Comparison of ENCODE assay signal across 26 mouse cellular contexts in the genomic region with DNA sequence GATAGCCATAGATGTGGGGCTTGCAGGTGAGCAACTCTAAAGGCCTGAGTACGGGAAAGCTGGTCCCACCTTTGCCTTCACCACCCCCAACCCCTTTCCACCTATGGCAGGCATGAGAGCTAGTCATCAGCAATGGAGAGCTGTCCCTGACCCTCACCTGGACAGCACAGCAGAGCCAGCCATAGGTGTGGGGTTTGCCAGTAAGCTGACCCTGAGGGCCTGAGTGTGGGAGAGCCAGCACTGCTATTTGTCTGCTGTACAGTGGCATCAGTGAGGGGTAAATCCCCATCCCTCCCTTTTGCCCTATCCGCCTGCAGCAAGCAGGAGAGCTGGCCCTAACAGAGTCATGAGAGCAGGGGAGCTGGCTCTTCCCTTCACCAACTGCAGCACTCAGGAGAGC. TPM values are rescaled to one million over a fixed set of nuclear protein-coding genes. Genes with fewer than 3 reads are reported as not detected.
DNase-seq lines count a peak whose midpoint lies in the region; ATAC-seq lines count a peak whose summit lies in the region.
"Had no signal": no experiment of that assay in that cellular context is flagged by ENCODE, and none has a peak within 500 bp of the region (broad histone marks: within the 10 kb centered on the region; RNA-seq: fewer than 3 reads in every experiment).

No protein-coding gene starts in this region.

- no peak for DNase-seq in forebrain, embryonic 11.5 days (ENCODE audit: low spot score)
- DNase-seq in hindbrain, embryonic 10.5 days (ENCODE audit: low spot score): no peak
- DNase-seq in midbrain, embryonic 10.5 days (ENCODE audit: low spot score): no peak
- DNase-seq in gastrocnemius, postnatal 10 days: no peak
- DNase-seq: adrenal gland, adult 8-10 months; adrenal gland, postnatal 25 days; cerebellum, adult 11-12 months; cerebellum, adult 8-10 months; cerebellum, postnatal 10 days; cerebellum, postnatal 36 days; embryo, embryonic 11 days; gastrocnemius, adult 2 months; gastrocnemius, postnatal 25 days; heart, adult 18-20 months; heart, postnatal 10 days; heart, postnatal 36 days had no signal

- no peaks in the 10 kb centered on the region for H3K36me3 ChIP-seq in forebrain, embryonic 15.5 days
- no peaks in the 10 kb centered on the region for H3K36me3 ChIP-seq in forebrain, embryonic 11.5 days (ENCODE audit: control insufficient read depth, insufficient read depth, low read length)
- no peaks in the 10 kb centered on the region for H3K36me3 ChIP-seq in hindbrain, embryonic 16.5 days (ENCODE audit: control insufficient read depth, insufficient read depth, low read length)
- peaks cover 10% of the 10 kb centered on the region; the same call in 1 of the 2 replicates for H3K36me3 ChIP-seq in hindbrain, embryonic 10.5 days
- no peaks in the 10 kb centered on the region for H3K36me3 ChIP-seq in midbrain, embryonic 16.5 days (ENCODE audit: control insufficient read depth, insufficient read depth, low read length)
- peaks cover 13% of the 10 kb centered on the region for H3K36me3 ChIP-seq in midbrain, embryonic 10.5 days
- H3K36me3 ChIP-seq: forebrain, embryonic 10.5 days; heart, embryonic 12.5 days; heart, embryonic 15.5 days had no signal

- no peaks in the 10 kb centered on the region for H3K4me1 ChIP-seq in forebrain, embryonic 15.5 days
- no peaks in the 10 kb centered on the region for H3K4me1 ChIP-seq in forebrain, embryonic 11.5 days (replicated peaks; ENCODE audit: control insufficient read depth, insufficient read depth, low read length)
- no peaks in the 10 kb centered on the region for H3K4me1 ChIP-seq in hindbrain, embryonic 16.5 days (ENCODE audit: control insufficient read depth, insufficient read depth, low read depth, low read length)
- no peaks in the 10 kb centered on the region for H3K4me1 ChIP-seq in hindbrain, embryonic 10.5 days (replicated peaks)
- no peaks in the 10 kb centered on the region; the same call in 1 of the 2 replicates for H3K4me1 ChIP-seq in midbrain, embryonic 16.5 days (ENCODE audit: control insufficient read depth, insufficient read depth, low read length)
- no peaks in the 10 kb centered on the region for H3K4me1 ChIP-seq in midbrain, embryonic 10.5 days
- H3K4me1 ChIP-seq: forebrain, embryonic 10.5 days; heart, embryonic 15.5 days had no signal

- no peak overlapping the region for H3K9ac ChIP-seq in forebrain, embryonic 15.5 days (replicated peaks)
- no peak overlapping the region for H3K9ac ChIP-seq in forebrain, embryonic 11.5 days (ENCODE audit: low read length)
- H3K9ac ChIP-seq in hindbrain, embryonic 16.5 days (ENCODE audit: low read depth, low read length): no peak overlapping the region
- no peak overlapping the region for H3K9ac ChIP-seq in midbrain, embryonic 16.5 days (ENCODE audit: low read depth, low read length)
- H3K9ac ChIP-seq: heart, embryonic 12.5 days; heart, embryonic 15.5 days had no signal

- no peak overlapping the region for H3K27ac ChIP-seq in forebrain, embryonic 15.5 days (replicated peaks)
- no peak overlapping the region for H3K27ac ChIP-seq in forebrain, embryonic 11.5 days (ENCODE audit: low read depth, low read length)
- H3K27ac ChIP-seq in hindbrain, embryonic 16.5 days (ENCODE audit: low read depth, low read length): no peak overlapping the region
- no peak overlapping the region for H3K27ac ChIP-seq in hindbrain, embryonic 10.5 days
- no peak overlapping the region for H3K27ac ChIP-seq in midbrain, embryonic 16.5 days (ENCODE audit: low read length)
- H3K27ac ChIP-seq in midbrain, embryonic 10.5 days (replicated peaks): no peak overlapping the region
- H3K27ac ChIP-seq: forebrain, embryonic 10.5 days; gastrocnemius, adult 2 months; heart, embryonic 15.5 days; hindbrain, postnatal 0 days had no signal

- H3K4me3 ChIP-seq in forebrain, embryonic 15.5 days: no peak overlapping the region
- no peak overlapping the region for H3K4me3 ChIP-seq in forebrain, embryonic 11.5 days (ENCODE audit: low read depth, low read length)
- no peak overlapping the region for H3K4me3 ChIP-seq in hindbrain, embryonic 16.5 days (ENCODE audit: low read length)
- no peak overlapping the region for H3K4me3 ChIP-seq in hindbrain, embryonic 10.5 days
- H3K4me3 ChIP-seq in midbrain, embryonic 16.5 days (ENCODE audit: low read depth, low read length): no peak overlapping the region
- no peak overlapping the region for H3K4me3 ChIP-seq in midbrain, embryonic 10.5 days
- H3K4me3 ChIP-seq: forebrain, embryonic 10.5 days; gastrocnemius, adult 2 months; heart, embryonic 12.5 days; heart, embryonic 15.5 days had no signal

- no peaks in the 10 kb centered on the region for H3K9me3 ChIP-seq in forebrain, embryonic 15.5 days
- no peaks in the 10 kb centered on the region for H3K9me3 ChIP-seq in forebrain, embryonic 11.5 days (ENCODE audit: control insufficient read depth, low read length)
- H3K9me3 ChIP-seq in hindbrain, embryonic 16.5 days (ENCODE audit: control insufficient read depth, low read length): no peaks in the 10 kb centered on the region
- 0 out of 2 replicates have a peak, but pooled peaks cover 4% of the 10 kb centered on the region for H3K9me3 ChIP-seq in hindbrain, embryonic 10.5 days
- H3K9me3 ChIP-seq in midbrain, embryonic 16.5 days (replicated peaks; ENCODE audit: control insufficient read depth, low read length, poor library complexity, severe bottlenecking): no peaks in the 10 kb centered on the region
- H3K9me3 ChIP-seq in midbrain, embryonic 10.5 days (replicated peaks): no peaks in the 10 kb centered on the region
- H3K9me3 ChIP-seq: heart, embryonic 12.5 days; heart, embryonic 15.5 days had no signal

- H3K4me2 ChIP-seq in forebrain, embryonic 15.5 days (replicated peaks): no peak overlapping the region
- H3K4me2 ChIP-seq in forebrain, embryonic 11.5 days (ENCODE audit: low read depth, low read length, severe bottlenecking): no peak overlapping the region
- H3K4me2 ChIP-seq in hindbrain, embryonic 16.5 days (ENCODE audit: low read length): no peak overlapping the region
- no peak overlapping the region for H3K4me2 ChIP-seq in midbrain, embryonic 16.5 days (ENCODE audit: low read length)
- H3K4me2 ChIP-seq: heart, embryonic 12.5 days; heart, embryonic 15.5 days had no signal

- ATAC-seq in forebrain, embryonic 15.5 days (replicated peaks): peak; percentile 46; the same call in 1 of the 2 replicates
- ATAC-seq in forebrain, embryonic 11.5 days (replicated peaks; ENCODE audit: low FRiP score): no peak
- ATAC-seq in hindbrain, embryonic 16.5 days: 0 out of 2 replicates have a peak, but pooled peaks have one; percentile 15
- ATAC-seq in midbrain, embryonic 16.5 days: peak; percentile 57; the same call in 1 of the 2 replicates
- ATAC-seq: activated CD4-positive, CD25-positive, alpha-beta regulatory T cell, adult 4 months; forebrain, embryonic 14.5 days; hindbrain, postnatal 0 days; inflammation-experienced regulatory T-cells, adult 6 months had no signal

- 95% methylated on average over 2 of the region's 2 CpGs for WGBS in forebrain, embryonic 15.5 days
- WGBS in forebrain, embryonic 11.5 days: 89% methylated on average over 2 of the region's 2 CpGs
- 100% methylated on average over 2 of the region's 2 CpGs for WGBS in hindbrain, embryonic 16.5 days
- 92% methylated on average over 2 of the region's 2 CpGs for WGBS in hindbrain, embryonic 10.5 days
- WGBS in midbrain, embryonic 16.5 days: 94% methylated on average over 2 of the region's 2 CpGs
- WGBS in midbrain, embryonic 10.5 days: 79% methylated on average over 2 of the region's 2 CpGs

- H3K27me3 ChIP-seq in forebrain, embryonic 15.5 days: no peaks in the 10 kb centered on the region
- no peaks in the 10 kb centered on the region for H3K27me3 ChIP-seq in forebrain, embryonic 11.5 days (ENCODE audit: control insufficient read depth, insufficient read depth, low read length)
- H3K27me3 ChIP-seq in hindbrain, embryonic 16.5 days (replicated peaks; ENCODE audit: control insufficient read depth, insufficient read depth, low read length): no peaks in the 10 kb centered on the region
- no peaks in the 10 kb centered on the region for H3K27me3 ChIP-seq in hindbrain, embryonic 10.5 days (ENCODE audit: insufficient read depth, poor library complexity, severe bottlenecking)
- no peaks in the 10 kb centered on the region for H3K27me3 ChIP-seq in midbrain, embryonic 16.5 days (ENCODE audit: control insufficient read depth, insufficient read depth, low read depth, low read length)
- H3K27me3 ChIP-seq in midbrain, embryonic 10.5 days (ENCODE audit: low read depth, poor library complexity, severe bottlenecking): no peaks in the 10 kb centered on the region
- H3K27me3 ChIP-seq: heart, embryonic 12.5 days; heart, embryonic 15.5 days had no signal

RNA-seq across cellular contexts. Expression of a gene that starts 25.6 kb away (rescaled TPM):
- 56.0 and 59.7 TPM in 2 replicates for polyA plus RNA-seq in forebrain, embryonic 15.5 days (2015; fragmentation: Nextera tagmentation; extraction: Ambion mirVana)
- polyA plus RNA-seq in forebrain, embryonic 11.5 days (2014; fragmentation: Nextera tagmentation; extraction: Ambion mirVana): 19.4 and 20.5 TPM in 2 replicates
- polyA plus RNA-seq in hindbrain, embryonic 16.5 days (2015; fragmentation: Nextera tagmentation; extraction: Ambion mirVana): 54.2 and 57.2 TPM in 2 replicates
- 9.9 and 13.9 TPM in 2 replicates for polyA plus RNA-seq in hindbrain, embryonic 10.5 days (2016; fragmentation: Nextera tagmentation; extraction: Ambion mirVana)
- polyA plus RNA-seq in midbrain, embryonic 16.5 days (2015; fragmentation: Nextera tagmentation; extraction: Ambion mirVana): 59.2 and 60.2 TPM in 2 replicates
- polyA plus RNA-seq in midbrain, embryonic 10.5 days (2016; fragmentation: Nextera tagmentation; extraction: Ambion mirVana): 9.7 and 13.8 TPM in 2 replicates
- 10 to 100 TPM; 12.5 to 15.4 TPM for total RNA-seq in gastrocnemius, postnatal 10 days (2021)
